Mouse (Mus musculus) cerebellum, adult 9-11 months (tissue): ENCODE measurements around the gene Ube2h.

Experiments
- DNase-seq: peaks from one replicate; pipeline ENCODE4 v3.0.0; 2022

Gene Ube2h

GRCm38 (mm10) chr6:30182038-30182437, 122.3 kb downstream of the Ube2h start:
- DNase-seq = no peak

GRCm38 (mm10) chr6:30180321-30180720, 124.0 kb downstream of the Ube2h start:
- no peak for DNase-seq

GRCm38 (mm10) chr6:30179046-30179445, 125.3 kb downstream of the Ube2h start:
- no peak for DNase-seq

DNA sequence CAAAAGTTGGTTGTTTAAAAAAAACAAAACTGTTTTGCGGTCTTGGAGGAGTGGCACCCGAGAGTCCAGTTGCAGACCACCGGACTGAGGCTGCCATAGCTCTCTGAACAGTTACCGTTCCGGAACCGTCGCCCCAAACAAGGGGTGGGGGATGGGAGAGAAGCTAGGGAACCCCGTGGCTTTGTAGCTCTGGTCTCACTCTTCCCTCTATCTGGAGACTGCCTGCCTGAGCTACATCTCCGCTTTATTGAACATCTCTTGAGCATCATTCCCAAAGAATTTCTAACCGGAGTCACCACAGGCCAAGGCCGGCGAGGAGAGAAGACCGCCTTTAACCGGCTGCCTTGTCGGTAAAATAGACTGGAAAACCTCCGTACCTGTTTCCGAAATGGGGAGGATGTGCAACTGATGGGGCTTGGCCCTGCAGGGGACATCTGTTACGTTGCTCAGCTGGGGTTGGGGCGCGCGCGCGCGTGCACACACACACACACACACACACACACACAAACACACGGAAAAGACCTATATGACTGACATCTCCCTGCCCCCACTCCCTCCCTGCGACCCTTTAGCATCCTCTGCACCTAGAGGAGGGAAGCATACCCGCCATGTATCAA, 126.2 kb downstream of the Ube2h start:
- no peak for DNase-seq

DNA sequence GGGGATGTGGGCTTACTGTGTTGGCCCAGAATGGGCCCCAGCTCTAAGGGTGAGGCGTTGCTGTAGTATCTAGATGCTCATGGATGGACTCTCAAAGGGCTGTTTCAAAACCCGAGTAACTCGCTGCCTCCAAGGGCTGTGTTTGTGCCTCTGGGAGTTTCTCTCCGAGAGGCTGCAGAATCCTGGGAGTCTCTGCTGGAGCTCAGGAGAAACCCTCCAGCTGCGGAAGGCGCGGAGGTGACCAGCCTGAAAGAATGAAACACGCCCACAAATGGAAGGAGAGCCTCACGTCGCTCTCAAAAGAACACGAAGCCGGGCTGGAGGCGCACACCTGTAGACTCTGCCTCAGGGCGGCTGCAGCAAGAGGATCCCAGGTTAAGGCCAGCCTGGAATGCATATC, 127.0 kb downstream of the Ube2h start:
- DNase-seq = no peak

- no peak for DNase-seq
These were observed 127.8 kb downstream of the Ube2h start for GRCm38 (mm10) chr6:30176496-30176895.

- DNase-seq = no peak
These were observed 128.4 kb downstream of the Ube2h start for GRCm38 (mm10) chr6:30175918-30176421.

DNA sequence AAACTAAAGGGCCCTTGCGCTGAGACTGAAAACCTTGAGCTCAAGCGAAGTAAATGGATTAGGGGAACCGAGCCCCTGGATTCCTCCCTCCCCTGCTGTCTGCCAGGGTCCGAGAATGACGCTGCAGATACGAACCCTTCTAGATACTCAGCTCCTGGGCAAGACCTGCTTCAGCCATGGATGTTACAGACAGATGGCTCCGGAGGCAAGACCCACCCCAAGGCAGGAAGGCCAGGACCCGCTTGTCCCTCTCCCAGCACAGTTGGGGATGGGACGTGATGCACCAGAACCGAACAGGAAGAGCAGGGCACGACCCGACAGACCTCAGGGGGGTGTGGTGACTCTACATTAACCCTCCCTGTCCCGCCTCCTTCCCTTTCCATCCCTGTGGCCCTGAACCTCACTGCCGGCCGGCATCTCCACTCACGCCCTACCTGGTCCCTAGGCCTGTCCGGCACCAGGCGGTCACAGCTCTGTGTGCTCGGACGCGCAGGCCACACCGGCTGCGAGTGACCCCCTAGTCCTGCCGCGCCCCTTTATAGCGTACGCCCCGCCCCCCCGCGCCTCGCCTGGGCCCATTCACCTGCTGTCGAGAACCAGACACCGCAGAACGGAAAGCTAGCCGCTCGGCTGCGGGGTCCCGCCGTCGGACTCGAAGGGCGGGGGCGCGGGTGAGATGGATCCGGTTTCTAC, 129.0 kb downstream of the Ube2h start:
- no peak for DNase-seq

DNA sequence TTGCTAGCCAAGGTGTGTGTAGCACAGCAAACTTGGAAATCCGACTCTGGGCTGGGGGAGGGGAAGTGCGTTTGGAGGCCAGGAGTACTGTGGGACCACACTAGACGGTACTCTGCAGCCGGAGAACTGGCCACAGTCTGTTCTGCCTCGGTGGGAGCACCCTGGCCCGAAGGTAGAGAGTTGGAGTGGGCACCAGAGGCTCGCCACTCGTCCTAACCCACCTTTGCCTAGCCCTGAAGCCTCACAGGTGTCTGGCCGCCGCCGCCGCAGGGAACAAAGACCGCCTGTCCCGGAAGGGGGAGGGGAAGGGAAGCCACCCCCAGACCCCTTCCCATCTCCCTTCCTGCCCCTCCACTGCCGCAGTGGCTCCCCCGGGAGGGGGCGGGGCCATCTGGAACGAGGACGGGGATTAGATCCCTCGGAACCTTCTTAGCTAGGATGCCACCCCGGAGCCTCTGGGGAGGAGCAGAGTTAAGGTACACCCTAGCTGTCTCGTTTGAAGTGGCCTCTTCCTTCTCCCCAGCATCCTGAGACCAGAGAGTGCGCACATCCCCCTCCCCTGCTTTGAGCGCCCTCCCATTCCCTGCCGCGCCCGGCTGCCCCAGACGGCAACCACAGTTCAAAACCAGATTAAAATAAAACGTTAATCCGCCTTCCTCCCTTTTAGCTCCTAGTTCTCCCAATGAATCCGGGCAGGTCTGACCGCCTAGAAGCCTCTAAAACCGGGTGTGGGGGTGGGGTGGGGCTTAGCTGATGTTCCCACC, 129.7 kb downstream of the Ube2h start:
- DNase-seq = no peak

- no peak for DNase-seq
These were observed 130.5 kb downstream of the Ube2h start for GRCm38 (mm10) chr6:30173551-30174460.

GRCm38 (mm10) chr6:30172820-30173550, 131.4 kb downstream of the Ube2h start:
- no peak for DNase-seq

- no peak for DNase-seq
These were observed 131.9 kb downstream of the Ube2h start for GRCm38 (mm10) chr6:30172441-30172819.

DNA sequence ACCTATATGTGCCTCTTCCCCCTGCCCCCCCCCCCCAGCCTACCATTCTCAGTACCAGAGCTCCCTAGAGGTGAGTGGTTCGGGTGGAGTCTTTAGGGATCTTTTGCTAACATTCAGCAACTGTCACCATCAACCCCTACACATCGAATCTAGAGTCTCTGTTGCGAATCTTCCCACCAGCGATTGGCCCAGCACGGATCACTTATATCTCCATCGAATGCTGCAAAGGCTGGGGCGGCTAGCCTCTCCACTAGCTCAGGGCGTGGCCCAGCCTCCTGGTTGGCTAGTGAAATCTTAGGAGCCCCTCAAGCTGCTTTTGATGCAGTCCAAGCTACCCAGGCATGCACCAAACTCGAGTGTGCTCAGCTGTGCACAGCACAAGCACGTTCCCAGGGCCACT, 132.4 kb downstream of the Ube2h start:
- no peak for DNase-seq

- DNase-seq = no peak
These were observed 133.1 kb downstream of the Ube2h start for GRCm38 (mm10) chr6:30171226-30171625.

GRCm38 (mm10) chr6:30169148-30169547, 135.2 kb downstream of the Ube2h start:
- DNase-seq = no peak

DNA sequence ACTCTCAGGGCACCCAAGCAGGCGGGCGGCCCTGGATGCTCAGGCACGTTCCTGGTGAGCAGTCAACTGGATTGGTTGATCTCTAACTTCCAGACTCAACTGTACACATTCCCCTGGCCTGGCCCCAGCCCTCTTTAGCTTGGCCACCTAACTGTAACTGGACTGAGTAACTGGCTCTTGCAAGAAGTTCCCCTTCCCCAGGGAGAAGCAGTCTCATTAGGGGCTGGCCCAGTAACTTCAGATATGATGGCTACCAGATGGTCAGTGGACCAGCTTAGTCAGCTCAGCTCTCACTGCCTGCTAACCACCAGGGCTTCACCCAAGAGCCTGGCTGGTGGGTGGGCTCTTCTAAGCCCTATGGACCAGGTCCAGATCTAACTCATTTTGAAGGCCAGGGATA, 136.1 kb downstream of the Ube2h start:
- no peak for DNase-seq

DNA sequence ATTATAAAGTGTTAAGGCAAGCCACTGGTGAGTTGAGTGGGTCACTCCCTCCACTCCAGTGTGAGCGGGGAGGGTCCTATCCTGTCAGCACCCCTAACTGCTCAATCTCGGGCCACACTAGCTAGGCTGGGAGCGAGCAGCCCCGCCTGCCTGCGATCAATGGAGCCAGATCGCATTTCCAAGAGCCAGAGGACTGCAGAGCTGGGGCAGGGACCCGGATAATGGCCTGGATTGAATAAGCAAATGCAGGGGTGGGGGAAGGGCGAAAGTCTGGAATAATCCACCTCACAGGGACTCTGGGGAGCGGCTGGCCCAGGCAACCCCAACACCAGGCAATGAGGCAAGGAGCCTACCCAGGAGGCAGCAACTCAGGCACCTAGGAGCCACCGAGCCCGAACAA, 137.1 kb downstream of the Ube2h start:
- no peak for DNase-seq

DNA sequence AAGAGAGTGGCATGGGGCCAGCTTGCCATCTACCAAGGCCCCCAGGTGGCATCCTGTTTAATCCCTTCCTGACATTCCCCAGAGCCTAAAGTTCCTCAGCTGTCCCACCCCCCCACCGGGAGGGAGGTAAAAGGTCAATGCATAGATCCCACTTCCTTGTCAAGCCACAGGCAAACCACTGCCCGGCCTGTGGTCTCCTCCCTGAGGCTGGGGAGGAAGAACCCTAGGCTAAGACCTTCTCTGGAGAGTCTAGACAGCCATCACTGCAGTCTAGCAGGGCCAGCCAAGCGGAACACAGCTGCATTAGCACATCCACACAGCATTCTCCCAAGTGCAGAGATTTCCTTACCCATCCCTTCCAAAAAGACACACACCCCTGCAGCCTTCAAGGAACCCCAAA, 138.0 kb downstream of the Ube2h start:
- no peak for DNase-seq

GRCm38 (mm10) chr6:30162091-30162490, 142.2 kb downstream of the Ube2h start:
- DNase-seq = no peak

DNA sequence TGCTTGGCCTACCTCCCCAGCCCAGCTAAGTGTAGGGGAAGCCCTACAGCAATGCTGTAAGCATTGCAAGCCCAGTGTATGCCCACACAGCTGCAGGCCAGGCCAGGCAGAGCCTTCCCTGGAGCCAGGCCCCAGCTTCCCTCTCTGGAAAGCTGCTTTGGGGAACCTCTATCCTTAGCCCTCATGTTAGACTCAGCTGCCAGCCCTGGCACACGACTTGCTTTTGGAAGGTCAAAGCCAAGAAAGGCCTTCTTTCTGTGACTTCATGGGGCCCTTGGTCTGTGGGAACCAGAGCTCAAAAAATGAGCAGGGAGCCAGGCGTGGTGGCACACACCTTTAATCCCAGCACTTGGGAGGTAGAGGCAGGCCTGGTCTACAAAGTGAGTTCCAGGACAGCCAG, 142.7 kb downstream of the Ube2h start:
- DNase-seq = no peak
